Mouse (Mus musculus) stomach, embryonic 16.5 days (tissue): ENCODE measurements around the gene Slc9c1. TPM values are rescaled to one million over a fixed set of nuclear protein-coding genes. Genes with fewer than 3 reads are reported as not detected.

Source experiments
- ATAC-seq: fragments of 200-750 bp; cut with Nextera tagmentation; 2 replicates; pipeline ENCODE4 v1.8.0; 2017; ENCODE audit warnings: moderate number of reproducible peaks, moderate TSS enrichment; ENCODE audit not compliant: insufficient read depth, low FRiP score
- H3K27ac ChIP-seq: fragments of 300-500 bp; sonication (generic); 2 replicates; pipeline ENCODE4 v1.5.1; 2014; ENCODE audit warnings: low read length
- H3K27me3 ChIP-seq: fragments of 300-500 bp; sonication (generic); 2 replicates; pipeline ENCODE4 v1.6.1; 2014; ENCODE audit warnings: low read length, control low read depth, mixed read lengths; ENCODE audit not compliant: control insufficient read depth, insufficient read depth
- H3K36me3 ChIP-seq: fragments of 300-500 bp; sonication (generic); 2 replicates; pipeline ENCODE4 v1.6.1; 2014; ENCODE audit warnings: low read length; ENCODE audit not compliant: control insufficient read depth, insufficient read depth
- H3K4me1 ChIP-seq: fragments of 300-500 bp; sonication (generic); 2 replicates; pipeline ENCODE4 v1.6.1; 2014; ENCODE audit warnings: low read length, control low read depth, mixed read lengths; ENCODE audit not compliant: control insufficient read depth, insufficient read depth
- H3K4me2 ChIP-seq: fragments of 300-500 bp; sonication (generic); 2 replicates; pipeline ENCODE4 v1.6.1; 2014; ENCODE audit warnings: low read depth, low read length, mixed read lengths
- H3K4me3 ChIP-seq: fragments of 300-500 bp; sonication (generic); replicated peaks from 2 replicates; pipeline ENCODE4 v1.5.1; 2014; ENCODE audit warnings: mild to moderate bottlenecking, low read length
- H3K9ac ChIP-seq: fragments of 300-500 bp; sonication (generic); 2 replicates; pipeline ENCODE4 v1.6.1; 2014; ENCODE audit warnings: low read length
- H3K9me3 ChIP-seq: fragments of 300-500 bp; sonication (generic); replicated peaks from 2 replicates; pipeline ENCODE4 v1.6.1; 2016; ENCODE audit warnings: low read length, control low read depth; ENCODE audit not compliant: control insufficient read depth
- WGBS: fragments of 180-500 bp; shearing (Covaris S2); extraction: QIAGEN DNeasy Blood & Tissue Kit; methylation state at CpG from one replicate; pipeline ENCODE4 v1.1.7; 2014; 5-methylcytosine and 5-hydroxymethylcytosine counted together
- polyA plus RNA-seq: library from polyadenylated mRNA; unstranded; fragments of >200 nt; fragmentation: Nextera tagmentation; extraction: Ambion mirVana; gene quantifications from 2 replicates; pipeline ENCODE4 v1.2.1, GENCODE M21; 2015

Gene Slc9c1
- polyA plus RNA-seq, 1 experiment from 2014 or later, result not detected

DNA sequence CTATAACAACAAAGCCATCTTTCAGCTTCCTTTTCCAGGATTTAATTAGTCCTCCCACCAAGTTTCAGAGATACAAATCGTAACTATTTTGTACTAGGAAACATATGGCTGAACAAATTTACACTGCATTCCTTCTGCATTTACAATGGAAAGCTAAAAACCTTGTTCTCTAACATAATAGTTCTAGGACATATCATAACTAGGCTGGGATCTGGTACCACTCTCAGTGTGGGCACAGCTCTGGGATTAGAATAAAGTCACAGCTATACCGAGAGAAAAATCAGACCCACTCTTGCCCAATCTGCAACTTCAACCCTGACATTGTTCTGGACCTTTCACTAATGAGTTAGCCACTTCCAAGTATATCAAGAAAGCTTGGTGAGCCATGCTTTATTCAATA, 100.7 kb downstream of the Slc9c1 start:
- Histone ChIP-seq H3K9me3 (no peaks in the 10 kb centered on the region), H3K4me3 (no peak overlapping the region), H3K27me3 (no peaks in the 10 kb centered on the region), H3K4me1 (peaks cover 1% of the 10 kb centered on the region; the same call in 1 of the 2 replicates), H3K27ac (no peak overlapping the region), H3K4me2 (no peak overlapping the region), H3K36me3 (no peaks in the 10 kb centered on the region), H3K9ac (no peak overlapping the region)
- ATAC-seq, result no peak
- WGBS, result 75% methylated on average over 2 of the region's 2 CpGs

GRCm38 (mm10) chr16:45640070-45640762, 105.1 kb downstream of the Slc9c1 start:
- no peak overlapping the region; the same call in 1 of the 2 replicates for H3K27ac ChIP-seq
- peaks cover 6% of the 10 kb centered on the region; the same call in 1 of the 2 replicates for H3K4me1 ChIP-seq
- H3K4me3 ChIP-seq, result no peak overlapping the region
- WGBS, result 57% methylated on average over 10 of the region's 10 CpGs
- no peaks in the 10 kb centered on the region for H3K36me3 ChIP-seq
- H3K4me2 ChIP-seq, result no peak overlapping the region
- no peaks in the 10 kb centered on the region for H3K9me3 ChIP-seq
- H3K9ac ChIP-seq, result no peak overlapping the region
- ATAC-seq, result peak; percentile 82
- no peaks in the 10 kb centered on the region for H3K27me3 ChIP-seq

DNA sequence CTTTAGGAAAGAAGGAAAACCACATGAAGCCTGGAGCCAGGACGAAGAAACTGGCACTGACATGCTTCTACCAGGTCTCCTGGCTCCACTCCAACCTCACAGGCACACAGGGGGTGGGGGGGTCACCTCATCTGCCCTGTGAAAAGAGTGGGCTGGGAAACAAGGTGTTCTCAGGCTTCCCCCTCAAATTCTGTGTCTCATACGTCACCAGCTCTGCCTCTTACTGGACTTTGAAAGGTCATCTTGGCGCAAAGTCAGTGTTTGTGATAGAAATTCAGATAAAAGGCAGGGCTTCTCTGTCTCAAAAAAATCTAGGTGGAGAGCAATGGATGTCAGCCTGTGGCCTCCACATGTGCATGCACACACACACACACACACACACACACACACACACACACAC, 106.2 kb downstream of the Slc9c1 start:
- H3K4me1 ChIP-seq, result peaks cover 6% of the 10 kb centered on the region; the same call in 1 of the 2 replicates
- H3K4me2 ChIP-seq, result no peak overlapping the region
- no peak overlapping the region for H3K4me3 ChIP-seq
- ATAC-seq, result no peak
- H3K27me3 ChIP-seq, result no peaks in the 10 kb centered on the region
- peak overlapping the region; percentile 48 for H3K27ac ChIP-seq
- WGBS, result 44% methylated on average over 3 of the region's 3 CpGs
- H3K9ac ChIP-seq, result no peak overlapping the region
- no peaks in the 10 kb centered on the region for H3K36me3 ChIP-seq
- no peaks in the 10 kb centered on the region for H3K9me3 ChIP-seq

DNA sequence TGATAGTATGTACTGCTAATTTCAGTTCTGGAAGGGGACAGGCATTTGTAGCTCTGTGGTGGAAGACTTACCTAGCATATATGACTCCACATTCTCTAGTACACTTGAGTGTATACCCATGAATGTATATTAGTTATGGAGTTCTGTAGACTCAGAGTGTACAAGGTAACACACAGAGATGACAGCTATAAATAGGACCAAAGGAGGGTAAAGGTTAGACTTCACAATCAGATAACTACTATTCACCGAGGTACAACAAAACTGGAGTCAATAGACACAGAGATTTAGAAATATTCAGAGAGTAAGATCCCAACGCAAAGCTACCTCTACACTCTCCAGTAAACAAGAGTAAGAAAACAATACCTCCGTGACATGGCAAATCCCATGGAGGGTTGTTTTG, 108.8 kb downstream of the Slc9c1 start:
- no peak for ATAC-seq
- 63% methylated on average over 3 of the region's 3 CpGs for WGBS
- no peaks in the 10 kb centered on the region for H3K36me3 ChIP-seq
- peaks cover 6% of the 10 kb centered on the region; the same call in 1 of the 2 replicates for H3K4me1 ChIP-seq
- H3K9me3 ChIP-seq, result no peaks in the 10 kb centered on the region
- no peak overlapping the region for H3K4me3 ChIP-seq
- no peak overlapping the region for H3K4me2 ChIP-seq
- no peak overlapping the region for H3K9ac ChIP-seq
- H3K27ac ChIP-seq, result no peak overlapping the region
- no peaks in the 10 kb centered on the region for H3K27me3 ChIP-seq

DNA sequence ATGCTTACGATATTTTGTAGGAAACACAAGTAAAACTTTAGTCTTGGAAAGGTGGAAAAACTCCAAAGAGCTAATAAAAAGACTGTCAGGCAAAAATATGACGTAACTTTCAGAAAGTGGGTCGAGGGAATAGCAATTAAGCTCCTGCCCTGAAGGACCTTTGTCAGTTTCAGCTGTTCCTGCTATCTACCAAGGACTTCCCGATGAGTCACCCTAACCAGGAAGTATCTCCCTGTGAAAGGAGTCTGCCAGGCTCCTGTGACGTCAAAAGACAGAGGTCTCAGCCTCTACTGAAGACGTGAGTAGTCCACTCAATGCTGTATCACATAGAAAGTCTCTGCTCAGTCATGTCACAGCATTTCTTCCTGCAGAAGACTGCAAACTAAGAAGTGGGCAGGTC, 109.3 kb downstream of the Slc9c1 start:
- WGBS, result 57% methylated on average over 6 of the region's 6 CpGs
- Histone ChIP-seq H3K27me3 (no peaks in the 10 kb centered on the region), H3K9ac (no peak overlapping the region), H3K36me3 (no peaks in the 10 kb centered on the region), H3K4me1 (peaks cover 6% of the 10 kb centered on the region; the same call in 1 of the 2 replicates), H3K9me3 (no peaks in the 10 kb centered on the region), H3K4me2 (no peak overlapping the region), H3K4me3 (no peak overlapping the region), H3K27ac (no peak overlapping the region)
- 0 out of 2 replicates have a peak, but pooled peaks have one; percentile 48 for ATAC-seq

DNA sequence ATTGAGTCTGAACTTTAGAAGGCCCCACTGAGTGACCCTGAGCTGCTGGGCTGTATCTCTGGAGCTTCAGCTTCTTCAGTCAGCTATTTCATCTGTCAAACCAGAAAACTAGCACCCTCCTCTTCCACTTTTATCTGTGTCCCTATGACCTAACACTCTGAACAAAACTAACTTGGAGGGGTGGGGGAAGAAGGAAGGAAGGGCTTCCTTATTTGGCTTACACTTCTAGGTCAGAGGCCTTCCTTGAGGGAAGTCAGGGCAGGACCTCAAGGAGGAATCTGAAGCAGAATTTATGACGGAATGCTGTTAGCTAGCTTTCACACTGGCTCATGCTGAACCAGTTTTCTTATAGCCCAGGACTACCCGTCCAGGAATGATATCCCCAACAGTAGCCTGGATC, 116.4 kb downstream of the Slc9c1 start:
- no peaks in the 10 kb centered on the region for H3K27me3 ChIP-seq
- H3K36me3 ChIP-seq, result no peaks in the 10 kb centered on the region
- H3K9ac ChIP-seq, result no peak overlapping the region
- H3K4me3 ChIP-seq, result no peak overlapping the region
- H3K4me2 ChIP-seq, result peak overlapping the region; percentile 59; the same call in 1 of the 2 replicates
- no peak overlapping the region for H3K27ac ChIP-seq
- ATAC-seq, result no peak
- no peaks in the 10 kb centered on the region for H3K4me1 ChIP-seq
- H3K9me3 ChIP-seq, result no peaks in the 10 kb centered on the region
- 41% methylated on average over 2 of the region's 2 CpGs for WGBS

DNA sequence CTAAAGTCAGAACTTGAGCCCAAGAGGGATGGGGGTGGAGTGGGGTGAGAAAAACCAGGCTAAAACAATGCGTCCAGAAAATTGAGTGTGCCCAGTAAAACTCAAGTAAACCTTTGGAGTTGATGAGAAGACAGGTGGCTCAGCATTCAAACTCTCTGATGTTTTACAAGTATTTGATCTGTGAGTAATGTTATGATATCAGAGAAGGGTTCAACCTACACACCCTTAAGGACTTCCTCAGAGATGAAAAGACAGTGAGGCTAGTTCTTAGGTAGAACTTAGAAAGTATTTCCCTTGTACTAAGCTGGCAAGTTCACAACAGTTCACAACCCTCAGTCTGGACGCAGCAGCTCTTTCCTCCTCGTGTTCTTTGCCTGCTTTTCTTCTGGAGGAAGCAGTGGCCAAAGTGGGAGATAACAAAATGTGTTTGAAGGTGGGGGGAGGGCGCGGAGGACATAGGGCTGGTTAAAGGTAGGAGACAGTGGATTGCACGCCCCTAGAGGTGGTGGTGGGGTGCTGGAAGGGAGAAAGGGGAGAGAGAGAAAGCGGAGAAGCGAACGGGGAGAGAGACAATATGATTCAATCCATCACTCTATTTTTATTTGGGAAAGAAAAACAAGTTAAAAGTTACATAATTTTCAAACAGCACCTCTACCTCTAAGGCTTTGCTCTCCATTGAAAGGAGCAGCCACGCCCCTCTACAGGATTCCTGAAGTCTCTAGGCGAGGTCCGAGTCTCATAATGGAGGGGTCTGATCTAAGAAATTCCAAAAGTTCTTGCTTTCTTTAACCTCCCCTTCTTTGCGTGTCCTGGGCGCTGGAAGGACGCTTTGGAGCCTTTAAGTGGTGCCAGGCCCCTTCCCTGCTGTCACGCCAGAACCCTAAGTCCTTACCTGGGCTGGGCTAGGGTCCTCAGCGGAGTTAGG, 118.2 kb downstream of the Slc9c1 start:
- H3K36me3 ChIP-seq, result no peaks in the 10 kb centered on the region
- H3K9me3 ChIP-seq, result no peaks in the 10 kb centered on the region
- peak; percentile 30; the same call in 1 of the 2 replicates for ATAC-seq
- H3K9ac ChIP-seq, result peak overlapping the region; percentile 71
- H3K4me2 ChIP-seq, result peak overlapping the region; percentile 59
- peak overlapping the region; percentile 88 for H3K27ac ChIP-seq
- WGBS, result 10% methylated on average over 17 of the region's 17 CpGs
- no peaks in the 10 kb centered on the region for H3K4me1 ChIP-seq
- no peaks in the 10 kb centered on the region for H3K27me3 ChIP-seq
- peak overlapping the region; percentile 50 for H3K4me3 ChIP-seq

- WGBS, result 4% methylated on average over 20 of the region's 20 CpGs
- no peaks in the 10 kb centered on the region for H3K27me3 ChIP-seq
- peak; percentile 96 for ATAC-seq
- H3K27ac ChIP-seq, result peak within 1 kb of the TSS; percentile 88
- no peaks in the 10 kb centered on the region for H3K4me1 ChIP-seq
- no peaks in the 10 kb centered on the region for H3K9me3 ChIP-seq
- peak within 1 kb of the TSS; percentile 71 for H3K9ac ChIP-seq
- H3K36me3 ChIP-seq, result no peaks in the 10 kb centered on the region
- H3K4me2 ChIP-seq, result peak within 1 kb of the TSS; percentile 59
- H3K4me3 ChIP-seq, result peak within 1 kb of the TSS; percentile 50
Measured at GRCm38 (mm10) chr16:45653934-45654332, 118.8 kb downstream of the Slc9c1 start, which contains the start of gene BC016579. TSS of gene BC016579 (minus strand) at chr16:45654068.

DNA sequence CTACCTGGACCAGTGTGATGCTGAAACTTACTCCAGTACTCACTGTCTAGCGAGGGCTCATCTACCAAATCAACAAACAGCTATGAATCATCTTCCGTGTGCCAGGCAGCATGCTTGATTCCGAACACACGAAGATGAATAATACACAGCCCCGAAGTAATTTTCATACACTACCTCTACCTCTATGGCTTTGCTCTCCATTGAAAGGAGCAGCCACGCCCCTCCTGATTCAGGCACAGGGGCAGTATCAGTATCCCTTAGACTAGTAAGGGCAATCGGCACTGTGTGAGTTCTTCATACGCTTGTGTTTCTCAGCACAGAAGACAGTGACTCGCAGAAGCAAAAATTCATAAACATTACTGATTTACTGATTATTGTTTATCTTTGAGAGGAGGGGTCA, 119.4 kb downstream of the Slc9c1 start:
- peak; percentile 54; the same call in 1 of the 2 replicates for ATAC-seq
- 57% methylated on average over 9 of the region's 9 CpGs for WGBS
- Histone ChIP-seq H3K36me3 (no peaks in the 10 kb centered on the region), H3K4me1 (no peaks in the 10 kb centered on the region), H3K4me3 (peak overlapping the region; percentile 50; the same call in 1 of the 2 replicates), H3K27me3 (no peaks in the 10 kb centered on the region), H3K4me2 (peak overlapping the region; percentile 59), H3K9ac (no peak overlapping the region), H3K27ac (peak overlapping the region; percentile 88), H3K9me3 (no peaks in the 10 kb centered on the region)
